Mouse (Mus musculus) cortical plate, adult 2 months (tissue): ENCODE data around the gene Zfp367.

Experiments
- CTCF ChIP-seq: fragments of 200-500 bp; IDR thresholded peaks from 2 replicates; pipeline ENCODE4 v1.5.1; 2011; ENCODE audit warnings: mild to moderate bottlenecking, control low read depth, low read length; ENCODE audit not compliant: insufficient read depth; ENCODE audit errors: extremely low read depth
- POLR2A ChIP-seq: fragments of 200-500 bp; IDR thresholded peaks from 2 replicates; pipeline ENCODE4 v1.6.1; 2011; ENCODE audit warnings: mild to moderate bottlenecking, low read length, control low read depth; ENCODE audit not compliant: insufficient read depth; ENCODE audit errors: extremely low read depth

DNA sequence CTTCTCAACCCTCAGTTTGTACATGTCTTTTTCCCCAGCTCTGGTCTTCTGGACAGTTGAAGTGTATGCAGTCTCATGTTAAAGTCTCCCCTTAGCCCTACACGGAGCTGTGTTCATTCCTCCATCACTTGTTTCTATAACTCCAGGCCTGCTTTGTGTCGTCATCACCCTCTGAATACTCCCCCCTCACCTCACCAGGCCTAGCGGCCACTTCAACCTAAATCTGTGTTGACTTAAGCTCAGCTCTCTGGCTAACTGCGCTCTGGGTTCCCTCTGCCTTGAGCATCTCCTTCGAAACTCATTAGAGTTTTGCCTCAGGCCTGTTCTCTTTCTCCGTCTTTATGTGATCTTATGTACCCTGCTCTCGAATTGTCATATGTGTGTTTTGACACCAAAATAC, 25.0 kb upstream of the Zfp367 start:
- TF ChIP-seq CTCF (no peak), POLR2A (no peak)
